Mouse (Mus musculus): ENCODE measurements at regions not wholly inside any gene's neighbourhood (a gene's known extent, or its start where the extent isn't known, plus 50 kb on each side); places are given as distances from the start of the nearest gene placed in this dataset.

DNA sequence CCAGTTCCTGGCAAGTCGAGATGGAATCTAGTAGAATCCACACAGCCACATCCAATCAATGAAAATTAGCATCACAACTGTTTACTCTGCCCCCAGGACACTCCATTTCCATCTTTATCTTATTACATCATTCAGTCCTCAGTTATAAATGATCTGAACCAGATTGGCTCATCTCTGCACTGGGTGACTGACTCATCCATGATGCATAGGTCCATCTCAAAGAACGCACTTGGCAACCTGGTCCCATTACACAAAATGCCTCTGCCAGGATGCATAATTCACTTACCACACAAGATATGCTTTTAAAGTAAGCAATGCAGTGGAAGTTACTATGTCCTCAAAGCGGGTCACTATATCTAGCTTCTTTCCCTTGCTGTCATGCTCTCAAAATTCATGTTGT lies 110.0 kb upstream of the Gria1 start:
- H3K27me3 ChIP-seq, result no peaks in the 10 kb centered on the region
- in situ Hi-C loops (cut with MboI; ENCODE audit: low pct_unique_long_range_greater_than_20kb), result no loop called here
- CTCF ChIA-PET, result no interaction called here
- ATAC-seq (no peak), DNase-seq (ENCODE audit: low read depth, low spot score) (no peak)
- POLR2A ChIA-PET, result no interaction called here
- no peak for TF ChIP-seq CTCF (IDR thresholded peaks at IDR 0.05)

DNA sequence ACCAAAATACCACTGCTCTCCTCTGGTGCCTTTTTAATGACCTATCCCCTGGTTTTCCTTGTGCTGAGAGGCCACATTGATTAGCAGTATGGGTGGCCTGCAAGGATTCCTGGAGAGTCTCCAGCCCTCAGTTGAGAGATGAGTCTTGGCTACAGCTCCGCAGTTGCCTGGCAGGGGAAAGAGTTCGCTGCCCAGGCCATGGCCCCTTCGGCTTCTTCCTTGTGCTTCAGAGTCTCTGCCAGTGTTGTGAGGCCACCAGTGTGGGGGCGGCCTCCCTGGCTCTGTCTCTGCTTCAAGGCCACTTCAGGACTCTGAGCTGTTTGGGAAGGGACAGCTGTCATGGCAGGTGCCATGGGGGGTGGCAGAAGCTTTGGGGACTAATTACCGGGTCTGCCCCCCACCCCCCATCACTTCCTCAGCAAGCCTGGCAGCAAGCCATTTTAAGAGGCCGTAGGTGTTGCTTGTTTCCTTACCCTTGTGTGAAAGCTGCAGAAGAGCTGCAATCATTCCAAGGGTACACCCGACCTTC lies 85.8 kb upstream of the Gria1 start:
- ATAC-seq, result no peak
- POLR2A ChIA-PET, result interaction anchor here (0.6 kb wide), 1 partner anchor 42 kb away, joined by 3 read pairs; no protein-coding TSS in a partner anchor
- no peak for TF ChIP-seq CTCF (IDR thresholded peaks at IDR 0.05)
- H3K27me3 ChIP-seq, result no peaks in the 10 kb centered on the region
- CTCF ChIA-PET, result interaction anchor here (1.0 to 1.8 kb wide), 3 partner anchors 9 to 14 kb away, joined by 3 to 5 read pairs (median 3); no protein-coding TSS in a partner anchor
- DNase-seq (ENCODE audit: low read depth, low spot score), result no peak
- in situ Hi-C loops (cut with MboI; ENCODE audit: low pct_unique_long_range_greater_than_20kb), result no loop called here

DNA sequence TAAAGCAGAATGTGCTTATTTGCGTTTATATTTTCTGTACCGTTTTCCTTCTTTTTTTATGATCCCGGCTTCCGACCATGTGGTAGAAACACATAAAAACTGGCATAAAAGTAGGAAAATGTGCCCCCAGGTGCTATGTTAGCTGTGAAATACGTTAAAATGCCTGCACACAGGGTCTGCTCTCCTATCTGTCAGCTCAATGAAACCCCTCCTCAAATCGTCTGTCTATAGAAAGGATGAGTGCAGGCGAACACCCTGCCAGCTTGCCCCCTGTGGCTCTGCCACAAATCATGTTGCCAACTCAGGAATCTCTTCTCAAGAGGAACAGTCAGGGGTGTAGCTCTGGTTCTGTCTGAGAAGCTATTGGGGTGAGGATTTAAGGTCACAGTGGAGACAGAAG lies 78.4 kb upstream of the Gria1 start:
- no peak for TF ChIP-seq CTCF (IDR thresholded peaks at IDR 0.05)
- ChIA-PET POLR2A (no interaction called here), CTCF (no interaction called here)
- H3K27me3 ChIP-seq, result peaks cover 14% of the 10 kb centered on the region
- DNase-seq (ENCODE audit: low read depth, low spot score), result no peak
- no peak for ATAC-seq
- in situ Hi-C loops (cut with MboI; ENCODE audit: low pct_unique_long_range_greater_than_20kb), result no loop called here

DNA sequence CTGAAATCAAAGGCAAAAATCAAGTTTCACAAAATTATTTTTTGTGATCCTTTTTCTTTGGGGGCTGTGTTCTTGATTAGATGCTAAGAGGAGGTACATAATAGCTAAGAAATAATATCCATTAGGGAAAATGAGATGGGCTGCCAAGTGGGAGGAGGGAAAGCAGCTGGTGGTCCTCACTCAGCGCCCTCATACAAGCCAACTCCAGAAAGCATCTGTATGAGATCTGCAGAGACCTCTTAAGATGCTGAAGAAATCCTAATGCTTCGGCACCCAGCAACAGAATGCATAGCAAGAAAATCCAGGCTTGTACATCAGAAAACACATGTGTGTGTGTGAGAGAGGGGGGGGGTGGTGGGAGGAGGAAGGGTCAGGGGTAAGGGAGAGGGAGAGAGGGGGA lies 58.8 kb upstream of the Gria1 start:
- TF ChIP-seq CTCF (IDR thresholded peaks at IDR 0.05), result no peak
- ATAC-seq, result no peak
- ChIA-PET POLR2A (no interaction called here), CTCF (no interaction called here)
- H3K27me3 ChIP-seq, result peaks cover 20% of the 10 kb centered on the region
- no peak for DNase-seq (ENCODE audit: low read depth, low spot score)
- in situ Hi-C loops (cut with MboI; ENCODE audit: low pct_unique_long_range_greater_than_20kb), result no loop called here

DNA sequence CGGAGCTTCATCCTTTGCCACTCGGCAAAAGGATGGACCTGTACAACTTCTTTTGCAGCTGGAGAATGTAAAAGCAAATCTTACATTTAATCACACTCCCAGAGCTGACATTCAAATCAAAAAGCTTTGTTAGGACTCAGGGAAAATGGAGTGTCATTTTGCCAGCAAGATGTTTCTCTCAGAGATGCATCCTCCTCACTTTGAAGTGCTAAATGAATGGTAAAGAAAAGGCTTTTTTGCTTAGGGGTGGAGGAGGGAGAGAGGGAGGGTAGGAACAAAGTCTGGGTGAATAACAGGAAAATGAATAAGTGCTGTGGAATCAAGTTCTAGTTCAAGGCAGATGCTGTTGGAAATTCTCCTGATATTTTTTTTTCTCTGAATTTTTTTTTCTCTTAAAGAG lies 53.4 kb upstream of the Gria1 start:
- DNase-seq (ENCODE audit: low read depth, low spot score), result no peak
- in situ Hi-C loops (cut with MboI; ENCODE audit: low pct_unique_long_range_greater_than_20kb), result no loop called here
- ATAC-seq, result no peak
- H3K27me3 ChIP-seq, result peaks cover under 1% of the 10 kb centered on the region
- ChIA-PET POLR2A (no interaction called here), CTCF (interaction anchor here (0.9 kb wide), 1 partner anchor 8 kb away, joined by 3 read pairs; no protein-coding TSS in a partner anchor)
- no peak for TF ChIP-seq CTCF (IDR thresholded peaks at IDR 0.05)
